ENCODE assay signal across 16 mouse cellular contexts in the genomic region with DNA sequence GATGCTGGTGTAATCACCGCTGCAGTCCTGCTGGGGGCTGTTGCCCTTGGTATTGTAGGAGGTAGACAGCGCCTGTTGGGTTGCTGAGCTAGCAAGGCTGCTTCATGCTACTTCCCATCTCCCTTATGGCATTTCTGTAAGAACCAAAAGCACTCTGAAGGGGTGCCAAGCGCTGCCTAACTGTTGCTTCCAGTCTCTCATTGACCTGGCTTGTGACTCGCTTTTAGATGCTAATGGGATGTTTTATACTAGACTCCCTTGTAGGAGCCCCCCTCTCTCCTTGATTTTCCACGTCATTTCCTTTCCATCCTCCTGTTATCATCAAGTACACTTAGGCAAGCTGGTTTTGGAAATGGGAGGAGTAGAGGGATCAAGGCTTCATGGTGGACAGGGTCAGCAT.
A peak's percentile ranks its signal among the peaks of the same experiment; 100 is the strongest.
DNase-seq lines count a peak whose midpoint lies in the region; ATAC-seq lines count a peak whose summit lies in the region.
"Had no signal": no experiment of that assay in that cellular context is flagged by ENCODE, and none has a peak within 500 bp of the region (broad histone marks: within the 10 kb centered on the region; RNA-seq: fewer than 3 reads in every experiment).

No protein-coding gene starts in this region.

- 75% methylated on average over 5 of the region's 5 CpGs for WGBS in heart, embryonic 10.5 days
- 81% methylated on average over 5 of the region's 5 CpGs for WGBS in kidney, embryonic 16.5 days

- H3K9ac ChIP-seq in kidney, embryonic 16.5 days (replicated peaks; ENCODE audit: low read length): no peak overlapping the region
- H3K9ac ChIP-seq: midbrain, embryonic 15.5 days had no signal

- no peaks in the 10 kb centered on the region for H3K27me3 ChIP-seq in heart, embryonic 10.5 days (ENCODE audit: insufficient read depth, poor library complexity, severe bottlenecking)
- H3K27me3 ChIP-seq in kidney, embryonic 16.5 days (ENCODE audit: insufficient read depth, low read length): no peaks in the 10 kb centered on the region
- H3K27me3 ChIP-seq: midbrain, embryonic 15.5 days had no signal

- no peaks in the 10 kb centered on the region for H3K36me3 ChIP-seq in heart, embryonic 10.5 days
- H3K36me3 ChIP-seq in kidney, embryonic 16.5 days (ENCODE audit: insufficient read depth, low read length): no peaks in the 10 kb centered on the region
- H3K36me3 ChIP-seq: midbrain, embryonic 15.5 days had no signal

- no peak overlapping the region for H3K4me2 ChIP-seq in kidney, embryonic 16.5 days (replicated peaks; ENCODE audit: low read depth, low read length)
- H3K4me2 ChIP-seq: midbrain, embryonic 15.5 days had no signal

- no peaks in the 10 kb centered on the region for H3K9me3 ChIP-seq in heart, embryonic 10.5 days
- no peaks in the 10 kb centered on the region for H3K9me3 ChIP-seq in kidney, embryonic 16.5 days (ENCODE audit: low read length)
- H3K9me3 ChIP-seq: limb, embryonic 10.5 days; midbrain, embryonic 15.5 days had no signal

- no peak for ATAC-seq in kidney, embryonic 16.5 days (ENCODE audit: low FRiP score, low TSS enrichment)
- no peak for ATAC-seq in cerebellum, adult (ENCODE audit: insufficient number of reproducible peaks, low FRiP score, low TSS enrichment)
- ATAC-seq: midbrain, embryonic 15.5 days had no signal

- peaks cover 35% of the 10 kb centered on the region for H3K4me1 ChIP-seq in heart, embryonic 10.5 days
- H3K4me1 ChIP-seq in kidney, embryonic 16.5 days (ENCODE audit: insufficient read depth, low read length): peaks cover 27% of the 10 kb centered on the region
- H3K4me1 ChIP-seq: midbrain, embryonic 15.5 days had no signal

- no peak for DNase-seq in heart, embryonic 10.5 days (ENCODE audit: low spot score)
- no peak for DNase-seq in heart, postnatal 4 days
- no peak for DNase-seq in kidney, adult 9 months
- DNase-seq in testis, postnatal 14 days (ENCODE audit: low spot score): peak; percentile 62
- DNase-seq in testis, postnatal 10 days (ENCODE audit: low spot score): no peak
- DNase-seq in adrenal gland, postnatal 25 days: no peak
- DNase-seq: cerebellum, adult 11-12 months; kidney, adult 11 months; right cerebral cortex, adult 18-20 months; thymus, postnatal 14 days had no signal

- H3K27ac ChIP-seq in heart, embryonic 10.5 days: 0 out of 2 replicates have a peak overlapping the region, but pooled peaks have one; percentile 32
- H3K27ac ChIP-seq in kidney, embryonic 16.5 days (ENCODE audit: low read length): 0 out of 2 replicates have a peak overlapping the region, but pooled peaks have one; percentile 25
- H3K27ac ChIP-seq: limb, embryonic 10.5 days; macrophage; midbrain, embryonic 15.5 days had no signal

- no peak overlapping the region for H3K4me3 ChIP-seq in heart, embryonic 10.5 days
- no peak overlapping the region for H3K4me3 ChIP-seq in kidney, embryonic 16.5 days (ENCODE audit: low read length)
- H3K4me3 ChIP-seq: erythroblast, embryonic 14.5 days; limb, embryonic 10.5 days; midbrain, embryonic 15.5 days had no signal
